Mouse (Mus musculus): ENCODE data around the gene Cactin.

The Cactin gene

GRCm38 (mm10) chr10:81319741-81320549 is 958 bp upstream of the Cactin start:
- peak; percentile 54 for DNase-seq

GRCm38 (mm10) chr10:81321436-81321835 is 533 bp downstream of the Cactin start:
- DNase-seq, result no peak

GRCm38 (mm10) chr10:81322444-81322843 is 1.5 kb downstream of the Cactin start:
- no peak for DNase-seq

GRCm38 (mm10) chr10:81323141-81323775 is 2.4 kb downstream of the Cactin start:
- DNase-seq, result no peak

- no peak for DNase-seq
These were observed 3.1 kb downstream of the Cactin start for GRCm38 (mm10) chr10:81323791-81324530.

- DNase-seq, result no peak
These were observed 4.3 kb downstream of the Cactin start for GRCm38 (mm10) chr10:81325176-81325575.

GRCm38 (mm10) chr10:81325781-81326180 is 4.9 kb downstream of the Cactin start:
- no peak for DNase-seq

- DNase-seq, result no peak
These were observed 6.0 kb downstream of the Cactin start for GRCm38 (mm10) chr10:81326858-81327257.

- DNase-seq, result no peak
These were observed 7.1 kb downstream of the Cactin start for GRCm38 (mm10) chr10:81327959-81328358.

- DNase-seq, result no peak
These were observed 7.5 kb downstream of the Cactin start, which contains the start of gene Tbxa2r for GRCm38 (mm10) chr10:81328386-81328785. TSS of gene Tbxa2r (plus strand) at chr10:81328731.

GRCm38 (mm10) chr10:81329194-81329975 is 8.5 kb downstream of the Cactin start:
- no peak for DNase-seq

GRCm38 (mm10) chr10:81330007-81330406 is 9.1 kb downstream of the Cactin start:
- DNase-seq, result no peak

- no peak for DNase-seq
These were observed 11.4 kb downstream of the Cactin start for GRCm38 (mm10) chr10:81332277-81332676.

- no peak for DNase-seq
These were observed 13.4 kb downstream of the Cactin start for GRCm38 (mm10) chr10:81334324-81334723.

- no peak for DNase-seq
These were observed 14.8 kb downstream of the Cactin start for GRCm38 (mm10) chr10:81335393-81336340.

- no peak for DNase-seq
These were observed 15.7 kb downstream of the Cactin start for GRCm38 (mm10) chr10:81336558-81336957.

- DNase-seq, result no peak
These were observed 19.8 kb downstream of the Cactin start for GRCm38 (mm10) chr10:81340551-81341332.

- DNase-seq, result peak; percentile 63
These were observed 20.5 kb downstream of the Cactin start for GRCm38 (mm10) chr10:81341333-81341949.

GRCm38 (mm10) chr10:81342686-81343505 is 22.0 kb downstream of the Cactin start, which contains the start of gene Gipc3:
TSS of gene Gipc3 (minus strand) at chr10:81343266.
- DNase-seq, result no peak

All from cerebellum, adult 8-10 months (tissue).